Mouse (Mus musculus) monocyte, adult 5-6 weeks (primary cell): Measurements from ENCODE around the gene Ptprm. TPM values are rescaled to one million over a fixed set of nuclear protein-coding genes. Genes with fewer than 3 reads are reported as not detected.

Experiments
- ATAC-seq: fragments of 153-309, 156-312 bp; replicated peaks from 2 replicates; pipeline ENCODE4 v1.8.0; 2017; ENCODE audit warnings: mild to moderate bottlenecking; ENCODE audit not compliant: low TSS enrichment, insufficient number of reproducible peaks, severe bottlenecking, poor library complexity, low FRiP score
- total RNA-seq: library from RNA; stranded (forward); fragments of 200-1000, 200-491, 200-594 nt; gene quantifications from 3 replicates; pipeline ENCODE4 v1.2.3, GENCODE M21; 2017

Ptprm gene
- total RNA-seq, 1 experiment from 2014 or later: not detected

GRCm38 (mm10) chr17:67301367-67301766 lies 52.9 kb downstream of the Ptprm start:
- ATAC-seq: no peak

- ATAC-seq: no peak
Measured at GRCm38 (mm10) chr17:67298269-67298798, 55.9 kb downstream of the Ptprm start.

GRCm38 (mm10) chr17:67296604-67297595 lies 57.4 kb downstream of the Ptprm start:
- ATAC-seq: no peak

GRCm38 (mm10) chr17:67290662-67291240 lies 63.5 kb downstream of the Ptprm start:
- no peak for ATAC-seq

- ATAC-seq: no peak
Measured at GRCm38 (mm10) chr17:67287501-67287900, 66.8 kb downstream of the Ptprm start.

GRCm38 (mm10) chr17:67281640-67282170 lies 72.6 kb downstream of the Ptprm start:
- no peak for ATAC-seq

GRCm38 (mm10) chr17:67277124-67277910 lies 76.9 kb downstream of the Ptprm start:
- ATAC-seq: no peak

GRCm38 (mm10) chr17:67274531-67275094 lies 79.6 kb downstream of the Ptprm start:
- ATAC-seq: no peak

- no peak for ATAC-seq
Measured at GRCm38 (mm10) chr17:67272928-67273327, 81.3 kb downstream of the Ptprm start.

- no peak for ATAC-seq
Measured at GRCm38 (mm10) chr17:67268475-67269080, 85.7 kb downstream of the Ptprm start.

- ATAC-seq: no peak
Measured at GRCm38 (mm10) chr17:67266270-67266669, 88.0 kb downstream of the Ptprm start.

GRCm38 (mm10) chr17:67265520-67265919 lies 88.7 kb downstream of the Ptprm start:
- ATAC-seq: no peak

GRCm38 (mm10) chr17:67264716-67265115 lies 89.5 kb downstream of the Ptprm start:
- ATAC-seq: no peak

- ATAC-seq: no peak
Measured at GRCm38 (mm10) chr17:67263024-67263423, 91.2 kb downstream of the Ptprm start.

- no peak for ATAC-seq
Measured at GRCm38 (mm10) chr17:67260016-67260415, 94.2 kb downstream of the Ptprm start.

GRCm38 (mm10) chr17:67257780-67258179 lies 96.5 kb downstream of the Ptprm start:
- ATAC-seq: no peak

- no peak for ATAC-seq
Measured at GRCm38 (mm10) chr17:67256171-67256570, 98.1 kb downstream of the Ptprm start.

- no peak for ATAC-seq
Measured at GRCm38 (mm10) chr17:67253445-67253844, 100.8 kb downstream of the Ptprm start.
